Mouse (Mus musculus) forebrain, embryonic 14.5 days (tissue): ENCODE results near the gene Fam189a1. TPM values are rescaled to one million over a fixed set of nuclear protein-coding genes. Genes with fewer than 3 reads are reported as not detected.

ENCODE experiments used
- ATAC-seq: fragments of 200-750 bp; cut with Nextera tagmentation; 2 replicates; pipeline ENCODE4 v1.8.0; 2017; ENCODE audit warnings: mild to moderate bottlenecking, moderate library complexity
- DNase-seq: peaks from one replicate; pipeline ENCODE4 v3.0.0-alpha.2; 2015; ENCODE audit warnings: low spot score
- H3K27ac ChIP-seq: fragments of 300-500 bp; sonication (generic); 2 replicates; pipeline ENCODE4 v1.5.1; 2014; ENCODE audit warnings: low read depth, mild to moderate bottlenecking, control low read depth, low read length, moderate library complexity
- H3K27me3 ChIP-seq: fragments of 300-500 bp; sonication (generic); replicated peaks from 2 replicates; pipeline ENCODE4 v1.6.1; 2014; ENCODE audit warnings: low read length, control low read depth, mixed read lengths; ENCODE audit not compliant: control insufficient read depth, insufficient read depth
- H3K36me3 ChIP-seq: fragments of 300-500 bp; sonication (generic); 2 replicates; pipeline ENCODE4 v1.6.1; 2014; ENCODE audit warnings: low read length, control low read depth; ENCODE audit not compliant: control insufficient read depth, insufficient read depth
- H3K4me1 ChIP-seq: fragments of 300-500 bp; sonication (generic); 2 replicates; pipeline ENCODE4 v1.6.1; 2014; ENCODE audit warnings: antibody characterized with exemption, low read length, control low read depth; ENCODE audit not compliant: control insufficient read depth, insufficient read depth
- H3K4me2 ChIP-seq: fragments of 300-500 bp; sonication (generic); 2 replicates; pipeline ENCODE4 v1.6.1; 2014; ENCODE audit warnings: mild to moderate bottlenecking, control low read depth, low read length
- H3K4me3 ChIP-seq: fragments of 300-500 bp; sonication (generic); 2 replicates; pipeline ENCODE4 v1.5.1; 2014; ENCODE audit warnings: low read depth, low read length, control low read depth
- H3K9ac ChIP-seq: fragments of 300-500 bp; sonication (generic); 2 replicates; pipeline ENCODE4 v1.6.1; 2014; ENCODE audit warnings: mild to moderate bottlenecking, low read length, control low read depth, moderate library complexity
- H3K9me3 ChIP-seq: fragments of 300-500 bp; sonication (generic); replicated peaks from 2 replicates; pipeline ENCODE4 v1.6.1; 2016; ENCODE audit warnings: low read length, control low read depth, mixed read lengths; ENCODE audit not compliant: control insufficient read depth
- WGBS: fragments of 180-500 bp; shearing (Covaris S2); extraction: QIAGEN DNeasy Blood & Tissue Kit; methylation state at CpG from one replicate; pipeline ENCODE4 v1.1.7; 2014; 5-methylcytosine and 5-hydroxymethylcytosine counted together
- polyA plus RNA-seq: library from polyadenylated mRNA; unstranded; fragments of >200 nt; fragmentation: Nextera tagmentation; extraction: Ambion mirVana; gene quantifications from 2 replicates; pipeline ENCODE4 v1.2.1, GENCODE M21; 2014

The Fam189a1 gene
- polyA plus RNA-seq, 1 experiment from 2014 or later, result 2.6 TPM

DNA sequence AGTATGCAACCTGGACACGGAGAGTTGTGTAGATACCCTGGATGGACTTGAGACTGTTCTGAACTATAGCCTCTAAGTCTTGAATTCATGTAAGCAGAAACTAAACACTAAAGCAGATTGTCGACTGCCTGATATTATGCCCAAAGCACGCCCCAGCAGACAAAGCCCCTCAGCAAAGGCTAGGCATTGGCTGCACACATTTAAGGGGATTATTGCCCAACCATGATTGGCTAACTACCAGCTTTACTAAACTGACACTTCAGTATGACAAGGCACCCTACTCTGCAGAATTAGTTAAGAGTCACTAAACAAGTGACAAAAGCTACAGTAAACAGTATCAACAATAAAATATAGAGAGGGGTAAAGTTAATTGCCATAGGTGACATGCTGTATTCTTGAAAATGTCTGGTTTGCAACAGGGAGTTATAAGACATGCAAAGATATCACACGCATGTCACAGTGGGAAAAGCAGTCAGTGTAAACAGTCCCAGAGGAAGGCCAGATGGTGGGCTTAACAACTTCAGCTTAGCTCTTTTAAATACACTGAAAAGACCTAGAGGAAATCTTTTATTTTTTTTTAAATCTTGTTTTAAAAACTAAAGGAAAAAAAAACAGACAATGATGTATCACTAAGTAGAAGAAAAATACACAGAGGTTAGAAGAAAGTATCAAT lies 182.6 kb downstream of the Fam189a1 start:
- 51% methylated on average over 4 of the region's 4 CpGs for WGBS
- Histone ChIP-seq H3K4me2 (no peak overlapping the region), H3K4me3 (no peak overlapping the region), H3K27me3 (no peaks in the 10 kb centered on the region), H3K27ac (no peak overlapping the region), H3K4me1 (0 out of 2 replicates have a peak, but pooled peaks cover 2% of the 10 kb centered on the region), H3K9ac (no peak overlapping the region), H3K9me3 (no peaks in the 10 kb centered on the region), H3K36me3 (no peaks in the 10 kb centered on the region)
- peak; percentile 74 for ATAC-seq
- peak; percentile 49 for DNase-seq

DNA sequence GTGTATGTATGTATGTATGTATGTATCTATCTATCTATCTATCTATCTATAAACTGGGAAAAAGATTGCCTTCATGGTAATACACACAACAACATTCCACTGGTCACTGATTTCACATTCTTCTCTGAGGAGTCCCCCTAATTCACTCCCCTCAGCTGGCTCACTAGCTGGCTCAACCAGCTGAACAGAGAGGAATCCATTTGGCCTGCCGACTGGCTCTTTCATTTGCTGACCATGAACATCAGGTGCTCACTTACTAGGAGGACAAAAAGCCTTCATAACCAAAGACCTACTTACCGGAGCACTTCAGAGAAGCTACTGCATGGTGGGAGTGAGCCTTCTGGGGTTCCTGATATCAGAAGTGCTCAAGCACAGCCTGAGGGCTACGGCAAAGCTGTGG lies 194.2 kb downstream of the Fam189a1 start:
- ATAC-seq (no peak), DNase-seq (no peak)
- no peaks in the 10 kb centered on the region for H3K9me3 ChIP-seq
- no peaks in the 10 kb centered on the region for H3K4me1 ChIP-seq
- no peaks in the 10 kb centered on the region for H3K27me3 ChIP-seq
- 87% methylated on average over 3 of the region's 3 CpGs for whole genome bisulfite sequencing
- H3K36me3 ChIP-seq, result no peaks in the 10 kb centered on the region
- no peak overlapping the region for H3K9ac ChIP-seq
- no peak overlapping the region for H3K4me3 ChIP-seq
- H3K27ac ChIP-seq, result no peak overlapping the region
- H3K4me2 ChIP-seq, result no peak overlapping the region

DNA sequence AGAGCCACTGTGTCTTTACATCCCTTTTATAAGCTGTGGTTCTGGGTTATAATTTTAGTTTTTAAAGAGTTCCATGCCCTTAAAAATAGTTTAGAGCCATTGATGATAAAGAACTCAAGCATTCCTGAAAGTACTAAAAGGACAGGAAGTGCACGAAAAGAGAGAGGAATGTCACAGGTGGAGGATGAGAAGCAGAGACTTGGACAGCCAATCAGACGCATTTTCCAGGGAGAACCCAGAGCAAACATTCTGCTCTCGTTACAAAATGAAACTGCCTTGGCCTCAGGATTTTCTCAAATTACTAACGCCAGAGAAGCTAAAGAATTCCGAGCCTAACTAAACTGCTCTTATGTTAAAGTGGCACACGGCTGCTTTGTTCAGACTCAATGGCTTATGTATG lies 197.3 kb downstream of the Fam189a1 start:
- H3K27ac ChIP-seq, result no peak overlapping the region
- DNase-seq, result no peak
- H3K9ac ChIP-seq, result no peak overlapping the region
- no peaks in the 10 kb centered on the region for H3K4me1 ChIP-seq
- no peaks in the 10 kb centered on the region for H3K9me3 ChIP-seq
- H3K4me2 ChIP-seq, result no peak overlapping the region
- 39% methylated on average over 6 of the region's 6 CpGs for WGBS
- H3K27me3 ChIP-seq, result no peaks in the 10 kb centered on the region
- no peak overlapping the region for H3K4me3 ChIP-seq
- no peaks in the 10 kb centered on the region for H3K36me3 ChIP-seq
- ATAC-seq, result no peak

DNA sequence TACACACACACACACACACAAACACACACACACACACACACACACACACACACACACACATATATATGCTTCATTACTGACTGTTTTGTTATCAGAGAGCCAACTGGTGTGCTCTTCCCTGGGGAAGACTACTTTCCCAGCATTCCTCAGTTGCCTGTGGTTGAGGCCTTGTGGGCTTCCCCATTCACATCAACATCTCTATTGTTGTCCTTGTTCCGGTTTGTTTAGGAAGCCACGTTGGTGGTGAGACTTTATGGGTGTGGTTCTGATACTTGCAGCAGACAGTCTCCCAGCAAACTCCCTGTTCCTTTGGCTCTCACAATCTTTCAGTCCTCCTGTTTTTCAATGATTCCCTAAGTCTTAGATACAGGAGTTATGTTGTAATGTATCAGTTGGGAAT lies 204.2 kb downstream of the Fam189a1 start:
- ATAC-seq, result no peak

DNA sequence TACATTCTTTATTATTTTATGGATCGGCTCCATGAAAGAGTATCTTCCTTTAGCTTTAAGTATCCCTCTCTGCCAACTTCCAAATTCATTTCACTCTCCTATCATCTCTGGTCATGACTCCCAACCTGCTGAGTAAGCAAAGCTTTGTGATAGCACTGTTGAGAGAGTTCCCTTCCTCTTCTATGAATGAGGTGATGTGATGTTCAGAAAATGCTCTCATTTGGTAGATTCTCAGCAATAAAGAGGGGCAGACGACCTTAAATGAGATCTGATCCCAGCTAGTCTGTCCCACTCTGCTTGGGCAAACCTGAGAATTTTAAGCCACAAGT lies 205.6 kb downstream of the Fam189a1 start:
- DNase-seq (no peak), ATAC-seq (no peak)
- no peak overlapping the region for H3K9ac ChIP-seq
- H3K27me3 ChIP-seq, result no peaks in the 10 kb centered on the region
- H3K9me3 ChIP-seq, result no peaks in the 10 kb centered on the region
- no peak overlapping the region for H3K27ac ChIP-seq
- no peak overlapping the region for H3K4me3 ChIP-seq
- H3K36me3 ChIP-seq, result no peaks in the 10 kb centered on the region
- no peak overlapping the region for H3K4me2 ChIP-seq
- 71% methylated on average over 2 of the region's 2 CpGs for WGBS
- no peaks in the 10 kb centered on the region for H3K4me1 ChIP-seq

More for the DNA sequence above, 204.2 kb downstream of the Fam189a1 start:
- no peak for DNase-seq
- Histone ChIP-seq H3K9ac (no peak overlapping the region), H3K36me3 (no peaks in the 10 kb centered on the region), H3K27ac (no peak overlapping the region), H3K9me3 (no peaks in the 10 kb centered on the region), H3K4me3 (no peak overlapping the region), H3K4me1 (no peaks in the 10 kb centered on the region), H3K4me2 (no peak overlapping the region), H3K27me3 (no peaks in the 10 kb centered on the region)
- 42% methylated on average over 2 of the region's 2 CpGs for WGBS

DNA sequence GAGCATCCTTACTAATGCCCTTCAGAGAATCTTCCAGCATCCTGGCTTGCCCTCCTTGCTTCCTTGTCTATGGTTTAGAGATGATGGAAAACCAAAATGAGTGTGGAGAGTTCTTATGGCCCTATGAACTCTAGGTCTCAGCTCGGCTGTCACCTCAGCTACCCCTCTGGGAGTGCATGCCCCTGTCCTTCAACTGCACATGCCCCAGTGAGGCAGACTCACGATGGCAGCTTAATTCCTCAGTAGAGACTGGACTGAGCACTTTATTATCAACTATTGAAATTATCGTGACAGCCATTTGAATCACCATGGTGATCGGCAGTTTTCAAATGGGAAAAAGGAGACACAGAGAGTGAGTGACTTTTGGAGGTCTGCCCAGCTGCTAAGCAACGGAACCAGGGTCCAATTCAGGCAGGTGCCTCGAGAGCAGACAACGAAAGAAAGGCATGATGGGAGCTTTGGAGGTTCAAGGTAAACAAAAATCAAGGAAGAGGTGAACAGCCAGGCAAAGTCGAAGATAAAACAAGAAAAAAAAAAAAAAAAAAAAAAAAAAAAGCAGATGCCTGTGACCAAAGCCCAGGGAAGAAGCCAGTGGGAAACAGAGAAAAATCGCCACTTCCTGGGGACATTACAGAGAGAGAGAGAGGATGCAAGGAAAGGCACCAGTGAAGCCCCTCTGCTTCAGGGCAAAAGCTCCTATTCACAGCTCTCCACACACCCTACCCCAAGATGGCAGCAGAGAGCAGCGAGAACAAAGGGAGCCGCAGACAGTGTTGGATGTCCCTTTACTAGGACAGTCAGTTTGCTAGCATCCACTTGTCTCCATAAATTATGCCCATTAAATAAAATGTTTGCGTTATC lies 206.2 kb downstream of the Fam189a1 start:
- Histone ChIP-seq H3K4me2 (no peak overlapping the region), H3K9ac (no peak overlapping the region), H3K4me1 (no peaks in the 10 kb centered on the region), H3K36me3 (no peaks in the 10 kb centered on the region), H3K27me3 (no peaks in the 10 kb centered on the region), H3K4me3 (no peak overlapping the region), H3K27ac (no peak overlapping the region), H3K9me3 (no peaks in the 10 kb centered on the region)
- peak; percentile 34; the same call in 1 of the 2 replicates for ATAC-seq
- peak; percentile 56 for DNase-seq
- WGBS, result 41% methylated on average over 12 of the region's 12 CpGs

DNA sequence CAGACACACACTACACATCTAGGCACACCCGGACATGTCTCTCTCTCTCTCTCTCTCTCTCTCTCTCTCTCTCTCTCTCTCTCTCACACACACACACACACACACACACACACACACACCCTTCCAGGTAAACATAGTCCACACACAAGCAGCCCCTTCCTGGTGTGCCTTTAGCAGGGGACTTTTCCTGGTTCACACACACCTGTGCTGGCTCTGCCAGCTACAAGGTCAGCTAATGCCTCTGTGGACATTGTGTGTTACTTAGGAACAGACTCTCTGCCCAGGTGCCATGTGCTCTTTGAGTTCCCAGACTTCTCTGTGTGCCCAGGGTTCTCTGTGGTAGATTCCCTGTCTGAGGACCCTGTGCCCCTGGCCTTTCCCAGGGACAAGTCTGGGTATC lies 206.9 kb downstream of the Fam189a1 start:
- no peaks in the 10 kb centered on the region for H3K9me3 ChIP-seq
- H3K27me3 ChIP-seq, result no peaks in the 10 kb centered on the region
- no peak overlapping the region for H3K4me2 ChIP-seq
- no peaks in the 10 kb centered on the region for H3K36me3 ChIP-seq
- no peak overlapping the region for H3K27ac ChIP-seq
- DNase-seq, result no peak
- H3K4me1 ChIP-seq, result no peaks in the 10 kb centered on the region
- WGBS, result 84% methylated on average over 1 of the region's 1 CpGs
- no peak overlapping the region for H3K4me3 ChIP-seq
- no peak for ATAC-seq
- H3K9ac ChIP-seq, result no peak overlapping the region

DNA sequence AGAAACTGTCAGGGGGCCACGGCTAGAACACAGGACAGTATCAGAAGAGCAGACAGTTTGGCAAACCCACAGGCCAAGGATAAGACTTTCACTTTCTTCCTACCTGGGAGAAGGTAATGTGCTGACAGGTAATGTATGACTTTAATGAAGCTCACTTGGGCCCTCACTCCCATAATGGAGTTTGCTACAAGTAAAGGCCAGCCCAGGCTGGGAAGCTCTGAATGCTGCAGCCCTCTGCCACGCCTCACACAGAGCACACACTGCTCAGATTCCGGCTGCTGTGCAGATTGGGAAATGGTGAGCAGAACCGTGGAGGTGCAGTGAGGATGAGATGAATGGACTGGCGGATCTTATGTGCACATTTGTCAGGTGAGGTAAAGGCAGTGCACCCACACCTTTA lies 211.7 kb downstream of the Fam189a1 start:
- H3K4me3 ChIP-seq, result no peak overlapping the region
- H3K4me2 ChIP-seq, result no peak overlapping the region
- H3K36me3 ChIP-seq, result no peaks in the 10 kb centered on the region
- ATAC-seq (no peak), DNase-seq (no peak)
- WGBS, result 85% methylated on average over 5 of the region's 5 CpGs
- H3K4me1 ChIP-seq, result no peaks in the 10 kb centered on the region
- no peaks in the 10 kb centered on the region for H3K27me3 ChIP-seq
- H3K9ac ChIP-seq, result no peak overlapping the region
- no peaks in the 10 kb centered on the region for H3K9me3 ChIP-seq
- H3K27ac ChIP-seq, result no peak overlapping the region

DNA sequence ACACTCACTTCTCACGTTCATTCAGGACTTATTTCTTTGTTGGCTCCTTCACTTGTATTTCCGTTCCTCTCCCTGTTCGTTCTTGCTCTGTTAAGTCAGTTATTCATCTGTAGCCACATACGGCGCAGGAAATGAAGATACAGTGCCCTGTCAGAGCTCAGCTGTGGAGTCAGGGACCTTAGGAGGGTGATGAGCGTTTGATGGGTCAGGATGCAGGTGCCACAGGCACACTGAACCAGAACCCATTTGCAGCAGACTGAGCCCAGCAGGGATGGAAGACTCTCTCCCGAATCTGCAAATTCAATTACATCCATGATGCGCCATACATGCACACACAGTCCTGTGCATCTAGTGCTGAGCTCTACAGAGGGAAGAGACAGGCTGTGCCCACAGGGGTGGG lies 212.2 kb downstream of the Fam189a1 start:
- 88% methylated on average over 8 of the region's 8 CpGs for WGBS
- Histone ChIP-seq H3K4me1 (no peaks in the 10 kb centered on the region), H3K36me3 (no peaks in the 10 kb centered on the region), H3K9me3 (no peaks in the 10 kb centered on the region), H3K27me3 (no peaks in the 10 kb centered on the region), H3K9ac (no peak overlapping the region), H3K27ac (no peak overlapping the region), H3K4me2 (no peak overlapping the region), H3K4me3 (no peak overlapping the region)
- DNase-seq, result no peak
- no peak for ATAC-seq
